Mouse (Mus musculus) stomach, postnatal 0 days (tissue): Measurements from ENCODE around the gene Dusp9.

Experiments used
- CTCF ChIP-seq: IDR thresholded peaks from 2 replicates; pipeline ENCODE4 v1.5.1; 2016; ENCODE audit warnings: antibody characterized with exemption, low read depth, mild to moderate bottlenecking, moderate library complexity
- EP300 ChIP-seq: optimal IDR thresholded peaks from 2 replicates; pipeline ENCODE3; 2016; ENCODE audit warnings: antibody characterized with exemption

DNA sequence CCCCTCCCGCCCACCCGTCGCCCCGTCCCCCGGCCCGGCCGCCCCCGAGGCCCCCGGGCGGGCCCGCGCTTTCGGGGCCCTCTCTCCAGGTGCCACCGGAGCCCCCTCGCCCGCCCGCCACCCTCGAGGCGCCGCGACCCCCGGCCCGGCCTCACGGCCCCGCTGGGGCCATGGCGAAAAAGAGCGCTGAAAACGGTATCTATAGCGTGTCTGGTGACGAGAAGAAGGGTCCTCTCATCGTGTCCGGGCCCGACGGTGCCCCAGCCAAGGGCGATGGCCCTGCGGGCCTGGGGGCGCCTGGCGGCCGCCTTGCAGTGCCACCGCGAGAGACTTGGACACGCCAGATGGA is 34.4 kb downstream of the Dusp9 start:
- TF ChIP-seq EP300 (no peak), CTCF (no peak)
